ENCODE assay signal across 22 mouse cellular contexts in the genomic region with DNA sequence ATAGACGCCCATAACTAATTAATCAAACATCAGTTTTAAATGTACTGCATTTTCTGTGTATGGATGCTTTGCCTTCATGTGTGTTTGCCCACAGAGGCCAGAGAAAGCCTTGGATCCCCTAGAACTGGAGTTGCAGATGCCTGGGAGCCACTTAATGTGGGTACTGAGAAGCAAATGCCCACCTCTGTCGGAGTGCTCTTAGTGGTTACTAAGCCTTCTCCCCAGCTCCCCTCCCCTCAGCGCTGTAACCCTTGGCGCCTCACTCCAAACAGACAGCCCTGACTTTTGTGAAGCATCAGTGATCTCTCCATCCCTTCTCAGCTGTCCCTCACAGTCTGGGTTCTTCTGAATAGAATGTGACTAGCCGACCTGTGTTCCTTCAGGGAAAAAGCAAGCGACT. TPM values are rescaled to one million over a fixed set of nuclear protein-coding genes. Genes with fewer than 3 reads are reported as not detected.
A peak's percentile ranks its signal among the peaks of the same experiment; 100 is the strongest.
DNase-seq lines count a peak whose midpoint lies in the region; ATAC-seq and TF ChIP-seq lines count a peak whose summit lies in the region.
"Had no signal": no experiment of that assay in that cellular context is flagged by ENCODE, and none has a peak within 500 bp of the region (broad histone marks: within the 10 kb centered on the region; RNA-seq: fewer than 3 reads in every experiment).

No protein-coding gene starts in this region.

- no peaks in the 10 kb centered on the region for H3K9me3 ChIP-seq in hindbrain, embryonic 12.5 days (replicated peaks)
- no peaks in the 10 kb centered on the region for H3K9me3 ChIP-seq in hindbrain, embryonic 13.5 days
- H3K9me3 ChIP-seq in neural tube, embryonic 13.5 days, result no peaks in the 10 kb centered on the region
- H3K9me3 ChIP-seq: embryonic facial prominence, embryonic 15.5 days; heart, embryonic 12.5 days; liver, embryonic 12.5 days had no signal

- TF ChIP-seq CTCF in thymus, adult 2 months (IDR thresholded peaks at IDR 0.05; ENCODE audit: borderline replicate concordance, control insufficient read depth, extremely low read depth, insufficient read depth, low read length, poor library complexity), result no peak

- no peaks in the 10 kb centered on the region for H3K36me3 ChIP-seq in hindbrain, embryonic 12.5 days
- H3K36me3 ChIP-seq in hindbrain, embryonic 13.5 days, result no peaks in the 10 kb centered on the region
- H3K36me3 ChIP-seq in neural tube, embryonic 13.5 days, result no peaks in the 10 kb centered on the region
- no peaks in the 10 kb centered on the region for H3K36me3 ChIP-seq in thymus, adult 2 months (ENCODE audit: control insufficient read depth, insufficient read depth, low read length)
- H3K36me3 ChIP-seq: embryonic facial prominence, embryonic 15.5 days; heart, embryonic 12.5 days; liver, embryonic 12.5 days had no signal

- H3K4me3 ChIP-seq in hindbrain, embryonic 12.5 days, result no peak overlapping the region
- no peak overlapping the region for H3K4me3 ChIP-seq in hindbrain, embryonic 13.5 days
- H3K4me3 ChIP-seq in neural tube, embryonic 13.5 days, result no peak overlapping the region
- H3K4me3 ChIP-seq in thymus, adult 2 months (ENCODE audit: control insufficient read depth, insufficient read depth, low read length), result no peak overlapping the region
- H3K4me3 ChIP-seq: embryonic facial prominence, embryonic 15.5 days; heart, embryonic 12.5 days; liver, embryonic 12.5 days had no signal

- no peak for TF ChIP-seq POLR2A in thymus, adult 2 months (IDR thresholded peaks at IDR 0.05; ENCODE audit: control insufficient read depth, extremely low read depth, insufficient read depth, low read length, poor library complexity)

- no peak for DNase-seq in neural tube, embryonic 10.5 days (ENCODE audit: extremely low spot score, low spot score)
- no peak for DNase-seq in thymus, adult 2 months
- DNase-seq in thymus, postnatal 4 days, result peak; percentile 70
- DNase-seq in gastrocnemius, postnatal 14 days, result no peak
- no peak for DNase-seq in gastrocnemius, adult 8-10 months (ENCODE audit: low spot score in 2 of 2)
- DNase-seq: adrenal gland, adult 8-10 months; cerebellum, adult 2 months; cerebellum, postnatal 25 days; forebrain, postnatal 0 days; kidney, adult 18-20 months; lung, adult 2 months; lung, postnatal 14 days; spleen, adult 18-20 months had no signal

- no peak overlapping the region for H3K4me2 ChIP-seq in hindbrain, embryonic 12.5 days (replicated peaks)
- no peak overlapping the region for H3K4me2 ChIP-seq in hindbrain, embryonic 13.5 days
- no peak overlapping the region for H3K4me2 ChIP-seq in neural tube, embryonic 13.5 days
- H3K4me2 ChIP-seq: embryonic facial prominence, embryonic 15.5 days; heart, embryonic 12.5 days; liver, embryonic 12.5 days; midbrain, embryonic 11.5 days had no signal

- no peaks in the 10 kb centered on the region for H3K27me3 ChIP-seq in hindbrain, embryonic 12.5 days
- H3K27me3 ChIP-seq in hindbrain, embryonic 13.5 days, result no peaks in the 10 kb centered on the region
- H3K27me3 ChIP-seq in neural tube, embryonic 13.5 days, result no peaks in the 10 kb centered on the region
- H3K27me3 ChIP-seq in thymus, adult 2 months (ENCODE audit: control insufficient read depth, insufficient read depth, low read length), result no peaks in the 10 kb centered on the region
- H3K27me3 ChIP-seq: embryonic facial prominence, embryonic 15.5 days; heart, embryonic 12.5 days had no signal

- intact Hi-C loops in gastrocnemius, postnatal 14 days (cut with DNase I; ENCODE audit: low total_unique reads), result no loop called here

- H3K4me1 ChIP-seq in hindbrain, embryonic 12.5 days, result peaks cover 15% of the 10 kb centered on the region
- H3K4me1 ChIP-seq in hindbrain, embryonic 13.5 days (replicated peaks), result peaks cover 18% of the 10 kb centered on the region
- H3K4me1 ChIP-seq in neural tube, embryonic 13.5 days (replicated peaks), result peaks cover 19% of the 10 kb centered on the region
- H3K4me1 ChIP-seq in thymus, adult 2 months (replicated peaks; ENCODE audit: control insufficient read depth, insufficient read depth, low read length), result peaks cover 70% of the 10 kb centered on the region
- H3K4me1 ChIP-seq: liver, embryonic 12.5 days had no signal

- WGBS in hindbrain, embryonic 12.5 days, result 85% methylated on average over 6 of the region's 6 CpGs
- 83% methylated on average over 6 of the region's 6 CpGs for WGBS in hindbrain, embryonic 13.5 days
- WGBS in neural tube, embryonic 13.5 days, result 88% methylated on average over 6 of the region's 6 CpGs
- WGBS in thymus, adult 2 months, result 45% methylated on average over 6 of the region's 6 CpGs

- ATAC-seq in hindbrain, embryonic 12.5 days (ENCODE audit: low FRiP score), result no peak
- ATAC-seq in hindbrain, embryonic 13.5 days (ENCODE audit: low FRiP score), result no peak
- no peak for ATAC-seq in neural tube, embryonic 13.5 days (ENCODE audit: low read depth)
- ATAC-seq: forebrain, postnatal 0 days; hindbrain, embryonic 16.5 days; liver, embryonic 12.5 days had no signal

- peak overlapping the region; percentile 5; the same call in 1 of the 2 replicates for H3K27ac ChIP-seq in hindbrain, embryonic 12.5 days
- no peak overlapping the region for H3K27ac ChIP-seq in hindbrain, embryonic 13.5 days
- peak overlapping the region; percentile 65; the same call in 1 of the 2 replicates for H3K27ac ChIP-seq in neural tube, embryonic 13.5 days (replicated peaks)
- peak overlapping the region; percentile 99 for H3K27ac ChIP-seq in thymus, adult 2 months (ENCODE audit: control insufficient read depth, insufficient read depth, low read length)
- H3K27ac ChIP-seq: kidney, postnatal 0 days; liver, embryonic 12.5 days had no signal

- H3K9ac ChIP-seq in hindbrain, embryonic 12.5 days, result no peak overlapping the region
- no peak overlapping the region for H3K9ac ChIP-seq in hindbrain, embryonic 13.5 days
- no peak overlapping the region for H3K9ac ChIP-seq in neural tube, embryonic 13.5 days
- H3K9ac ChIP-seq: embryonic facial prominence, embryonic 15.5 days; forebrain, postnatal 0 days; liver, embryonic 12.5 days had no signal

RNA-seq across cellular contexts. Expression of a gene that starts 19.0 kb away (rescaled TPM):
- polyA plus RNA-seq in hindbrain, embryonic 12.5 days (2016; fragmentation: Nextera tagmentation; extraction: Ambion mirVana), result 261 and 288 TPM in 2 replicates
- polyA plus RNA-seq in hindbrain, embryonic 13.5 days (2015; fragmentation: Nextera tagmentation; extraction: Ambion mirVana), result 362 and 376 TPM in 2 replicates
- polyA plus RNA-seq in neural tube, embryonic 13.5 days (2015; fragmentation: Nextera tagmentation; extraction: Ambion mirVana), result 367 and 393 TPM in 2 replicates
- 59.9 and 82.7 TPM in 2 replicates for polyA plus RNA-seq in thymus, adult 2 months (2012; rRNA removed)
- total RNA-seq in gastrocnemius, postnatal 14 days (2021), result 100 to 1,000 TPM; 130 to 138 TPM
- total RNA-seq in gastrocnemius, adult 8-10 months (2022), result 100 to 1,000 TPM; 139 to 157 (median 152) TPM

RNA-seq across cellular contexts. Expression of a gene that starts 51.0 kb away (rescaled TPM):
- polyA plus RNA-seq in hindbrain, embryonic 12.5 days (2016; fragmentation: Nextera tagmentation; extraction: Ambion mirVana), result 5.4 and 6.2 TPM in 2 replicates
- 4.7 and 5.3 TPM in 2 replicates for polyA plus RNA-seq in hindbrain, embryonic 13.5 days (2015; fragmentation: Nextera tagmentation; extraction: Ambion mirVana)
- 3.3 and 4.6 TPM in 2 replicates for polyA plus RNA-seq in neural tube, embryonic 13.5 days (2015; fragmentation: Nextera tagmentation; extraction: Ambion mirVana)
- polyA plus RNA-seq in thymus, adult 2 months (2012; rRNA removed), result 67.3 and 80.9 TPM in 2 replicates
- total RNA-seq in gastrocnemius, postnatal 14 days (2021), result 10 to 100 TPM; 12.8 to 16.4 TPM
- total RNA-seq in gastrocnemius, adult 8-10 months (2022), result 1 to 10 TPM; 1.6 to 4.7 (median 1.9) TPM
